Mouse (Mus musculus) embryonic facial prominence, embryonic 14.5 days (tissue): ENCODE measurements around the gene Ctnnd1. TPM values are rescaled to one million over a fixed set of nuclear protein-coding genes. Genes with fewer than 3 reads are reported as not detected.

Experiments
- ATAC-seq: fragments of 200-750 bp; cut with Nextera tagmentation; 2 replicates; pipeline ENCODE4 v1.8.0; 2017; ENCODE audit warnings: low read depth, moderate number of reproducible peaks, moderate TSS enrichment
- DNase-seq: peaks from one replicate; pipeline ENCODE4 v3.0.0-alpha.2; 2015; ENCODE audit warnings: low spot score
- H3K27ac ChIP-seq: fragments of 300-500 bp; sonication (generic); replicated peaks from 2 replicates; pipeline ENCODE4 v1.5.1; 2014; ENCODE audit warnings: low read depth, mild to moderate bottlenecking, low read length, moderate library complexity
- H3K27me3 ChIP-seq: fragments of 300-500 bp; sonication (generic); replicated peaks from 2 replicates; pipeline ENCODE4 v1.6.1; 2014; ENCODE audit warnings: low read length; ENCODE audit not compliant: control insufficient read depth, insufficient read depth
- H3K36me3 ChIP-seq: fragments of 300-500 bp; sonication (generic); 2 replicates; pipeline ENCODE4 v1.6.1; 2014; ENCODE audit warnings: low read length, mixed read lengths; ENCODE audit not compliant: control insufficient read depth, insufficient read depth
- H3K4me1 ChIP-seq: fragments of 300-500 bp; sonication (generic); 2 replicates; pipeline ENCODE4 v1.6.1; 2014; ENCODE audit warnings: antibody characterized with exemption, low read length; ENCODE audit not compliant: control insufficient read depth, insufficient read depth
- H3K4me2 ChIP-seq: fragments of 300-500 bp; sonication (generic); 2 replicates; pipeline ENCODE4 v1.6.1; 2014; ENCODE audit warnings: low read depth, mild to moderate bottlenecking, low read length, moderate library complexity, mixed read lengths
- H3K4me3 ChIP-seq: fragments of 300-500 bp; sonication (generic); 2 replicates; pipeline ENCODE4 v1.5.1; 2014; ENCODE audit warnings: low read depth, mild to moderate bottlenecking, low read length
- H3K9ac ChIP-seq: fragments of 300-500 bp; sonication (generic); 2 replicates; pipeline ENCODE4 v1.6.1; 2014; ENCODE audit warnings: low read depth, mild to moderate bottlenecking, low read length, moderate library complexity, mixed read lengths
- H3K9me3 ChIP-seq: fragments of 300-500 bp; sonication (generic); 2 replicates; pipeline ENCODE4 v1.6.1; 2016; ENCODE audit warnings: low read length; ENCODE audit not compliant: control insufficient read depth
- WGBS: fragments of 180-500 bp; shearing (Covaris S2); extraction: QIAGEN DNeasy Blood & Tissue Kit; methylation state at CpG from one replicate; pipeline ENCODE4 v1.1.7; 2014; 5-methylcytosine and 5-hydroxymethylcytosine counted together
- polyA plus RNA-seq: library from polyadenylated mRNA; unstranded; fragments of >200 nt; fragmentation: Nextera tagmentation; extraction: Ambion mirVana; gene quantifications from 2 replicates; pipeline ENCODE4 v1.2.1, GENCODE M21; 2014

Gene Ctnnd1
- polyA plus RNA-seq: 48.9 and 49.0 TPM in 2 replicates

DNA sequence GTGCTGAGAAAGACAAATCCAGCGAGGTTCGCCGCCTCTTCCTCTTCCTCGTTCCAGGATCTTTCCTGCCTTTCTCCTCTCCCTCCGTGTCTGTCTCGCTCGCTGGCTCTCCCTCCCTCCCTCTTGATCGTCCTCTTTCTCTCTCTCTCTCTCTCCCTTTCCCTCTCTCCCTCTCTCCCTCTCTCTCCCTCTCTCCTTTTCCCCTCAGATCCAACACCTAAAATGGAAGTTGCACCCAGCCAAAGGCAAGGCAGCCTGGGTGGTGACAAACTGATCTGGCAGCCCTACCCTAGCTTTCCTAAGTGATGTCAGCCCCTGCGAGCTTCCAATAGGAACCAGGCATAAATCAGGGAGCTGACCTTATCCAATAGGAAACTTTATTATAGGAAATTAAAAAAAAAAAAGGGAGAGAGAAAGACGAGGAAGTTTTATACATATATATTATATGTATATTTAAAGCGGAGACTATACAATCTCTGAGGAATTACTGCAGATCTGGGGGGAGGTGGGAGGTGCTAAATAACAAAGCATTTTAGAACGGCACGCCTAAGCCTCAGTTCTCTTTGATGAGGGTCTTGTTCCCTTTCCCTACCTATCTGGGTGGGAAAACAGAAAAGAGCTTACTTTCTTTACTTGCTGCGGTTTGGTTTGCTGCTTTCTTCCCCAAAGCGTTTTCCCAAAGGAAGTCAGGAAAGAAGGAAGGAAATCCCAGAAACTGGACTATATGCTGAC lies at the start of gene Ctnnd1:
TSS of gene Ctnnd1 (minus strand) at position 302 of the 732 bp plus-strand sequence.
- WGBS: 0% methylated on average over 15 of the region's 15 CpGs

DNA sequence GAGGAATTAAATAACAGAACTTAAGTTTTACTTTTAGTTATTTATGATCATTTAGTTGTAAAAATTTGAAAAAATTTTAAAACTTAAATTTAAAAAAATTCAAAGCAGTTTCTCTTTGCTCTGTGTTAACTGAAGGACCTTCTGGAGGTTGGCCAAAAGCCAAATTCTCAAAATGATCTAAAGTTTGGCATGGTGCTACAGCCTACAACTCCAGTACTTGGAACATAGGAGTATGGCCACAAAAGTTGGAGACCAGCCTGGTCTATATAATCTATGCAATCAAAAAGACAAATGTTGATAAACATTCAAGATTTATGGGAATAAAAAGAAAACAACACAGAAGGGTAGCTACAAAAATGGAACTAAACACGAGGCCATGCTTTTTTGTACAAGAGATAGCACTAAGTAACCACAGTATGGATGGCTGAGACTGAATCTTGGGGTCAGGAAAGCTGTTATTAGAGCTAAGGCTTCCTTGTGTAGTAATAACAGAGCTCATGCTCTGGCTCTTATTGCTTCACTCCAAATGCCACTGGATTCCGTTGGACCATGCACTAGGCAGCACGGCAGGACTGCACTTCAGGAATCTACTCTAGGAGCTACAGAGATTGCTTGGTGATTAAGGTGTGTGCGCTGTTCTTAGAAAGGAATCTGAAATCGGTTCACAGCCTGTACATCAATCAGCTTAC lies 44.6 kb upstream of the Ctnnd1 start:
- no peaks in the 10 kb centered on the region for H3K9me3 ChIP-seq
- no peaks in the 10 kb centered on the region for H3K27me3 ChIP-seq
- no peak overlapping the region for H3K4me3 ChIP-seq
- no peak overlapping the region for H3K27ac ChIP-seq
- no peak overlapping the region for H3K9ac ChIP-seq
- WGBS: 91% methylated on average over 5 of the region's 5 CpGs
- H3K4me1 ChIP-seq: no peaks in the 10 kb centered on the region
- peaks cover 83% of the 10 kb centered on the region for H3K36me3 ChIP-seq
- H3K4me2 ChIP-seq: no peak overlapping the region
- ATAC-seq: no peak
- no peak for DNase-seq

More for the DNA sequence above, at the start of gene Ctnnd1:
- Histone ChIP-seq H3K9ac (peak within 1 kb of the TSS; percentile 72), H3K36me3 (no peaks in the 10 kb centered on the region), H3K9me3 (no peaks in the 10 kb centered on the region), H3K4me3 (peak within 1 kb of the TSS; percentile 55), H3K4me2 (peak within 1 kb of the TSS; percentile 70), H3K27me3 (no peaks in the 10 kb centered on the region), H3K27ac (peak within 1 kb of the TSS; percentile 94), H3K4me1 (peaks cover 8% of the 10 kb centered on the region; the same call in 1 of the 2 replicates)
- ATAC-seq: peak; percentile 98
- peak; percentile 98 for DNase-seq

DNA sequence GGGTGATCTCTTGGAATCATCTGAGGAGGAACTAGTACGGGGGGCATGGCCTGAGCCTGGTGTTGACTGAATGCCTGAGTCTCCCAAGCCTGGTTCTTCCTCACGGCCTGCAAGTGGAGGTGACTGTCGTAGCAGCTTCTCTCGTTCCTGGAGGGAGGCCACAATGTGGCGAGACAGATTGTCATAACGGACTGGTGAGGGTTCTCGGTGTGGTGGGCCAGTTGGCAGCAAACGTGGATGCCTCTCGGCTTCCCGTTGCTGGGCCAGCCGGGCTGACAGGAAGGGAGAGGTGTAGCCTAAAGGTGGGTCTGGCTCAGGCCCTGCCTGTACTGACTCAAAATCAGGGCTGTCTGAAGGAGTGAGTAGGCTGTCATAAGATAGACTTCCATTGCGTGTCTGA lies 39.5 kb upstream of the Ctnnd1 start:
- H3K9me3 ChIP-seq: no peaks in the 10 kb centered on the region
- no peak overlapping the region for H3K9ac ChIP-seq
- H3K36me3 ChIP-seq: peaks cover 90% of the 10 kb centered on the region
- H3K27ac ChIP-seq: no peak overlapping the region
- H3K27me3 ChIP-seq: no peaks in the 10 kb centered on the region
- ATAC-seq: no peak; the same call in 1 of the 2 replicates
- no peaks in the 10 kb centered on the region for H3K4me1 ChIP-seq
- H3K4me2 ChIP-seq: no peak overlapping the region
- DNase-seq: no peak
- WGBS: 92% methylated on average over 12 of the region's 12 CpGs
- no peak overlapping the region for H3K4me3 ChIP-seq

DNA sequence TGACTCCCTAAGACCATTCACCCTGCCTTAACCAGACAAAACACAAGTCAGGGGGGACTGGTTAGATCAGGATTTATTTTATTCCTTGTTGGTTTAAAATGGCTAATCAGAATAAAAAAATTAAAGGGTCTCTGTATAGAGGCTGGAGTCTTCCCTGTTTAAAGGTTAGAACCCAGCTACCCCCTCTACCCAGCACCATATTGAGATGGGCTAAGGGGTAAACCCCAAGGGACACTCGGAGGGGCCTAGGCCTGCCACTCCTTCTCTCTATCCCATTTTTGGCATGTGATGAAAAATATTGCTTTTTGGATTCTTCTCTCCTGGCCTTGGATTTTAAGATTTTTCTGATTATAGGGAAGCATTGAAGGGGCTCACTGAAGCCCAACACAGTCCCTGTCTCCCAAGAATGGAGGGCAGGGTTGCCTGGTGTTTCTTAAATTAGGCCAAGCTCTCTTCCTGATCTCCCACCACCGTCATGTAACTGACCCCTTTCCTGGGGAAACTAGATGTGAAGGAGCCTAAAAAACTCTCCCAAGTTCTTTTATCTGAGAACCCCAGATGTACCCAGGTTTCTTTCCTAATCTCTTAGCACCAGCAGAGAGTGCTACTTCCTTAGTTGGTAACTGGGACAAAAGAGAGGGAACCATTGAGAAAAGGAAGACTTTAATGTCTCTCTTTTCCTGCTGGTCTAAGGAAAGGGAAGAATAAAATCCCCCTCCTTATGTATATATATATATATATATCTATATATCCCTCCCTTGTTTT lies 37.7 kb upstream of the Ctnnd1 start:
- no peaks in the 10 kb centered on the region for H3K27me3 ChIP-seq
- H3K4me3 ChIP-seq: no peak overlapping the region
- 77% methylated on average over 2 of the region's 2 CpGs for WGBS
- no peaks in the 10 kb centered on the region for H3K4me1 ChIP-seq
- H3K27ac ChIP-seq: no peak overlapping the region
- H3K36me3 ChIP-seq: peaks cover 83% of the 10 kb centered on the region
- no peak overlapping the region for H3K9ac ChIP-seq
- H3K4me2 ChIP-seq: no peak overlapping the region
- ATAC-seq (no peak), DNase-seq (no peak)
- H3K9me3 ChIP-seq: no peaks in the 10 kb centered on the region

DNA sequence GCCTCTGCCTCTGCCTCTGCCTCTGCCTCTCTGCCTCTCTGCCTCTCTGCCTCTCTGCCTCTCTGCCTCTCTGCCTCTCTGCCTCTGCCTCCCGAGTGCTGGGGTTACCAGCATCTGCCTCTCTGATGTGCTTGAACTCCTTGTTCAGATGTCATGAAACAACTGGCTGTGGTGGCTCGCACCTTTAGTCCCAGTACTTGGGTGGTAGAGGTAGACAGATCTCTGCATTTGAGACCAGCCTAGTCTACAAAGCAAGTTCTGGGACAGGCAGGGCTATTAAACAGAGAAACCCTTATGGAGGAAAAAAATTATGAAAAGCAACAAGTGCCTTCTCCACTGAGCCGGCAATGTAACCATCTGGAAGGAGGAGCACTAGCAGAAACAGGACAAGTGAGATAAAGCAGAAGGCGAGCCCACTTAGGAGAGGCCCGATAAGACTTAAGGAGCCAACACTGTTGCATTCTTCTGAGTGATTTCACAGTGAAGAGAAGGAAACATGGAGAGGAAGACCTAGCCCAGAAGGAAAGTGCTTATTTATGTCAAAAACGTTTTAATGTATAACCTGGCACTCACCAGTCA lies 32.1 kb upstream of the Ctnnd1 start:
- no peak for ATAC-seq
- no peak overlapping the region for H3K4me3 ChIP-seq
- 80% methylated on average over 6 of the region's 6 CpGs for WGBS
- no peaks in the 10 kb centered on the region for H3K27me3 ChIP-seq
- H3K9me3 ChIP-seq: no peaks in the 10 kb centered on the region
- no peak for DNase-seq
- no peak overlapping the region for H3K9ac ChIP-seq
- no peak overlapping the region for H3K4me2 ChIP-seq
- H3K27ac ChIP-seq: no peak overlapping the region
- H3K36me3 ChIP-seq: peaks cover 42% of the 10 kb centered on the region
- H3K4me1 ChIP-seq: no peaks in the 10 kb centered on the region

DNA sequence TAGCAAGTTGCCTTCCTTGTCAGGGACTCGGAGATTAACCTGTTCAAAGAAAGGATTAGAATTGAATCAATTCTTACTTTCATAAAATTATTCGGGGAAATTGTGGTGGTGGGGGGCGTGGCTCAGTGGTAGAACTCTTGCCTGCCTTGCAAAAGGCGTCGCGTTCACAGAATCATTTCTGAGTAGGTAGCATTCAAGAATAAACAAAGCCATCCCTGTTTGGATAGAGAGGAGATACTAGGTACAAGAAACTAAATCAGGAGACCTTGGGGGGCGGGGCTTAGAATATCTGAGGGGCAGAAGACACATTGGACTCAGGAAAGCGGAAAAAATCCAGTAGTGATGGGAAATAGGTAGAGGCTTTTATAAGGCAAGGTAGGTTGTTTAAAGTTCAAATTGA lies 28.5 kb upstream of the Ctnnd1 start, which contains the start of gene Tmx2:
TSS of gene Tmx2 (minus strand) at position 125 of the 400 bp plus-strand sequence.
- Histone ChIP-seq H3K9me3 (no peaks in the 10 kb centered on the region), H3K9ac (peak within 1 kb of the TSS; percentile 78), H3K4me1 (peaks cover 8% of the 10 kb centered on the region), H3K4me3 (peak within 1 kb of the TSS; percentile 80), H3K27ac (peak within 1 kb of the TSS; percentile 31; the same call in 1 of the 2 replicates), H3K36me3 (peaks cover 23% of the 10 kb centered on the region), H3K27me3 (no peaks in the 10 kb centered on the region), H3K4me2 (peak within 1 kb of the TSS; percentile 68)
- no peak for ATAC-seq
- 20% methylated on average over 8 of the region's 8 CpGs for WGBS
- no peak for DNase-seq

DNA sequence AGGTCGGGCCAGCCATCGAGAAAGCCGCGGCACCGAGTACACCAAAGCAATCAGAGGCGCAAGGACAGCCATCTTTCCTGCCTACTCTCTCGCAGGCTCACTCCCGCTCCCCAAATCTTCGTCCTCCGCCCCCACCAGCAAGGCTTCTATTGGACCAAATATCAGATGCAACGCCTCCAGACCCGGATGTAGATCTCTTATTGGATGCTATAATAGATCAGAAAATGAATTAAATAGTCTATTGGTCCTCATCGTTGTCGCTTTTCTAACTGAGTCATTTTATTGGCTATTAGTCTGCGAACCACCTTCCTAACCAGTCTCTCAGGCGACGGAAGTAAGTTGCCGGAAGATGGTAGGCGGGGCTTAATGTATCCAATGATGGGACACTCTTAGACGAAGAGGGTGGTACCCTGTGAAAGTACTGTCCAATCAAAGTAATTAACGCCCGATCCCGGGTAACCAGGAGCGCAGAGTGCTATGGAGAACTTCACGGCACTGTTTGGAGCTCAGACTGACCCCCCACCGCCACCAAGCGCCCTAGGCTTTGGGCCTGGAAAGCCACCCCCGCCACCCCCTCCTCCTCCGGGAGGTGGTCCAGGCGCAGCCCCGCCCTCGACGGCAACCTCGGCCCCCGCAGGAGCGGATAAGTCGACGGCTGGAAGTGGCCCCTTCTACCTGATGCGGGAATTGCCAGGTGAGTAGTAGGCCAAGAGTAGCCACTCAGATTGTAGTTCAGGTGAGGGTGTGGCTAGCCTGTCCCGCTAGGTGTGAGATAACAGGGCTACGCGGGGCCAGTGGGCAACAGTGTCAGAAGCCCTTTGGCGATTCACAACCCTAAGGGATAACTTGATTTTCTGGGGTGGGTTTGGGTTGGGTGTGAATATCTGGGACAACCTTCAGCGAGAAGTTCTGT lies 27.7 kb upstream of the Ctnnd1 start, which contains the start of the genes Gm28635 and Med19:
TSS of gene Gm28635 (minus strand) at position 74 of the 913 bp plus-strand sequence.
TSS of gene Med19 (plus strand) at position 435 of the 913 bp plus-strand sequence.
- H3K9me3 ChIP-seq: no peaks in the 10 kb centered on the region
- peak within 1 kb of the TSS; percentile 80 for H3K4me3 ChIP-seq
- H3K9ac ChIP-seq: peak within 1 kb of the TSS; percentile 78
- H3K27ac ChIP-seq: peak within 1 kb of the TSS; percentile 31; the same call in 1 of the 2 replicates
- DNase-seq (peak; percentile 100), ATAC-seq (peak; percentile 100)
- H3K4me2 ChIP-seq: peak within 1 kb of the TSS; percentile 77
- peaks cover 26% of the 10 kb centered on the region for H3K36me3 ChIP-seq
- H3K4me1 ChIP-seq: peaks cover 8% of the 10 kb centered on the region
- no peaks in the 10 kb centered on the region for H3K27me3 ChIP-seq
- WGBS: under 1% methylated on average over 43 of the region's 44 CpGs
